Mouse (Mus musculus) liver, embryonic 15.5 days (tissue): Measurements from ENCODE around the gene Cutal. TPM values are rescaled to one million over a fixed set of nuclear protein-coding genes. Genes with fewer than 3 reads are reported as not detected.
"Not testable (repeated sequence)": the region's sequence is repeated elsewhere in the genome, so short reads cannot be mapped to it uniquely, and the experiment has no call there.

Source experiments
- ATAC-seq: fragments of 200-750 bp; cut with Nextera tagmentation; 2 replicates; pipeline ENCODE4 v1.8.0; 2017; ENCODE audit warnings: moderate number of reproducible peaks, mild to moderate bottlenecking, moderate library complexity; ENCODE audit not compliant: insufficient read depth
- H3K27ac ChIP-seq: fragments of 300-500 bp; sonication (generic); replicated peaks from 2 replicates; pipeline ENCODE4 v1.5.1; 2015; ENCODE audit warnings: mild to moderate bottlenecking, inconsistent platforms
- H3K27me3 ChIP-seq: fragments of 300-500 bp; sonication (generic); 2 replicates; pipeline ENCODE4 v1.6.1; 2015; ENCODE audit warnings: mild to moderate bottlenecking, inconsistent platforms
- H3K36me3 ChIP-seq: fragments of 300-500 bp; sonication (generic); replicated peaks from 2 replicates; pipeline ENCODE4 v1.6.1; 2015; ENCODE audit warnings: moderate library complexity, mild to moderate bottlenecking, inconsistent platforms
- H3K4me1 ChIP-seq: fragments of 300-500 bp; sonication (generic); replicated peaks from 2 replicates; pipeline ENCODE4 v1.6.1; 2015; ENCODE audit warnings: inconsistent platforms
- H3K4me2 ChIP-seq: fragments of 300-500 bp; sonication (generic); 2 replicates; pipeline ENCODE4 v1.6.1; 2015; ENCODE audit warnings: moderate library complexity, mild to moderate bottlenecking, inconsistent platforms
- H3K4me3 ChIP-seq: fragments of 300-500 bp; sonication (generic); replicated peaks from 2 replicates; pipeline ENCODE4 v1.5.1; 2015; ENCODE audit warnings: mild to moderate bottlenecking, inconsistent platforms
- H3K9ac ChIP-seq: fragments of 300-500 bp; sonication (generic); 2 replicates; pipeline ENCODE4 v1.6.1; 2015; ENCODE audit warnings: moderate library complexity, mild to moderate bottlenecking, inconsistent platforms
- H3K9me3 ChIP-seq: fragments of 300-500 bp; sonication (generic); replicated peaks from 2 replicates; pipeline ENCODE4 v1.6.1; 2016; ENCODE audit warnings: inconsistent platforms
- WGBS: fragments of 180-500 bp; shearing (Covaris S2); methylation state at CpG from one replicate; pipeline ENCODE4 v1.1.7; 2015; ENCODE audit warnings: mixed read lengths; ENCODE audit not compliant: insufficient replicate concordance; 5-methylcytosine and 5-hydroxymethylcytosine counted together
- polyA plus RNA-seq: library from polyadenylated mRNA; unstranded; fragments of >200 nt; fragmentation: Nextera tagmentation; extraction: Ambion mirVana; gene quantifications from 2 replicates; pipeline ENCODE4 v1.2.1, GENCODE M21; 2015

Gene Cutal
- polyA plus RNA-seq = 8.2 and 8.4 TPM in 2 replicates

- Histone ChIP-seq H3K9ac (peak within 1 kb of the TSS; percentile 42), H3K9me3 (no peaks in the 10 kb centered on the region), H3K27me3 (peaks cover 57% of the 10 kb centered on the region), H3K36me3 (no peaks in the 10 kb centered on the region), H3K4me2 (peak within 1 kb of the TSS; percentile 41), H3K4me3 (peak within 1 kb of the TSS; percentile 48), H3K27ac (peak within 1 kb of the TSS; percentile 55), H3K4me1 (peaks cover 20% of the 10 kb centered on the region)
- ATAC-seq = no peak
- 17% methylated on average over 14 of the region's 14 CpGs for WGBS
These were observed at the start of gene Cutal for GRCm38 (mm10) chr2:34874271-34874670. TSS of gene Cutal (plus strand) at chr2:34874396.

- Histone ChIP-seq H3K36me3 (peaks cover 20% of the 10 kb centered on the region), H3K9ac (peak within 1 kb of the TSS; percentile 96), H3K9me3 (no peaks in the 10 kb centered on the region), H3K27me3 (no peaks in the 10 kb centered on the region; the same call in 1 of the 2 replicates), H3K4me2 (peak within 1 kb of the TSS; percentile 88), H3K27ac (peak within 1 kb of the TSS; percentile 94), H3K4me3 (peak within 1 kb of the TSS; percentile 95), H3K4me1 (peaks cover 54% of the 10 kb centered on the region)
- ATAC-seq = peak; percentile 93
- WGBS = under 1% methylated on average over 56 of the region's 57 CpGs
These were observed 48.3 kb upstream of the Cutal start, which contains the start of gene Fbxw2 for GRCm38 (mm10) chr2:34825827-34826459. TSS of gene Fbxw2 (minus strand) at chr2:34826311.

GRCm38 (mm10) chr2:34826460-34827231 is 47.5 kb upstream of the Cutal start:
- H3K36me3 ChIP-seq = peaks cover 16% of the 10 kb centered on the region
- peak overlapping the region; percentile 95 for H3K4me3 ChIP-seq
- no peaks in the 10 kb centered on the region; the same call in 1 of the 2 replicates for H3K27me3 ChIP-seq
- H3K9ac ChIP-seq = peak overlapping the region; percentile 96
- H3K4me1 ChIP-seq = peaks cover 50% of the 10 kb centered on the region
- H3K9me3 ChIP-seq = no peaks in the 10 kb centered on the region
- 35% methylated on average over 20 of the region's 21 CpGs for WGBS
- peak overlapping the region; percentile 94 for H3K27ac ChIP-seq
- no peak for ATAC-seq
- peak overlapping the region; percentile 88 for H3K4me2 ChIP-seq

- 64% methylated on average over 4 of the region's 4 CpGs for WGBS
- H3K9ac ChIP-seq = no peak overlapping the region
- ATAC-seq = no peak
- H3K4me1 ChIP-seq = peaks cover 41% of the 10 kb centered on the region
- peaks cover 6% of the 10 kb centered on the region for H3K36me3 ChIP-seq
- H3K27me3 ChIP-seq = no peaks in the 10 kb centered on the region; the same call in 1 of the 2 replicates
- no peaks in the 10 kb centered on the region for H3K9me3 ChIP-seq
- no peak overlapping the region for H3K4me3 ChIP-seq
- H3K27ac ChIP-seq = peak overlapping the region; percentile 70
- peak overlapping the region; percentile 23; the same call in 1 of the 2 replicates for H3K4me2 ChIP-seq
These were observed 46.6 kb upstream of the Cutal start for GRCm38 (mm10) chr2:34827591-34827990.

- H3K9me3 ChIP-seq = no peaks in the 10 kb centered on the region
- H3K4me3 ChIP-seq = no peak overlapping the region
- peak overlapping the region; percentile 70 for H3K27ac ChIP-seq
- 58% methylated on average over 1 of the region's 1 CpGs for WGBS
- H3K4me1 ChIP-seq = peaks cover 38% of the 10 kb centered on the region
- no peak overlapping the region for H3K9ac ChIP-seq
- peak overlapping the region; percentile 23; the same call in 1 of the 2 replicates for H3K4me2 ChIP-seq
- H3K36me3 ChIP-seq = 0 out of 2 replicates have a peak, but pooled peaks cover 3% of the 10 kb centered on the region
- ATAC-seq = peak; percentile 23
- no peaks in the 10 kb centered on the region; the same call in 1 of the 2 replicates for H3K27me3 ChIP-seq
These were observed 46.2 kb upstream of the Cutal start for GRCm38 (mm10) chr2:34828026-34828425.

DNA sequence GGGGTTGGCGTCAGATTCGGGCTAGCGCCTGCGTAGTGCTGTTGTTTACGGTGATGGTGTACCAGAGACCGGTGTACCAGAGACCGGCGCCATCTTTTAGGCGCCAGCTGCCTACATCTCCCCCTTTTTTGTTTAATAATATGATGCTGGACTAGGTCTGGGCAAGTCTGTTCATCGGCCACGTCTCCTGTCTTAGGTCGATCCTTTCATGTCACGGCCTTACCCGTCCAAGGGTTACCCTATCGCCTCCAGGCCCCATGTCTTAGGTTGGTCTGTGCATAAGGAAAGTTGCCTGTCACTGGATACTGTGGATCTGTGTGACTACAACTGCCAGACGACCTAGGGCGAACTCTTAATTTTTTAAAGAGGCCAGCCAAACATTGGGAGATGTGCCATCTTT is 44.1 kb upstream of the Cutal start:
- H3K27ac ChIP-seq, H3K9ac ChIP-seq, H3K36me3 ChIP-seq, H3K27me3 ChIP-seq, H3K4me2 ChIP-seq, H3K9me3 ChIP-seq, H3K4me3 ChIP-seq, ATAC-seq: not testable (repeated sequence)
- peaks cover 19% of the 10 kb centered on the region for H3K4me1 ChIP-seq
- WGBS = 85% methylated on average over 17 of the region's 17 CpGs

- not testable (repeated sequence) for H3K27me3 ChIP-seq, H3K27ac ChIP-seq, H3K36me3 ChIP-seq, ATAC-seq, H3K9ac ChIP-seq, H3K4me1 ChIP-seq, H3K4me2 ChIP-seq, H3K9me3 ChIP-seq, H3K4me3 ChIP-seq
- WGBS = 49% methylated on average over 11 of the region's 11 CpGs
These were observed 41.3 kb upstream of the Cutal start, which contains the start of gene Gm34653 for GRCm38 (mm10) chr2:34832766-34833457. TSS of gene Gm34653 (plus strand) at chr2:34833007.

DNA sequence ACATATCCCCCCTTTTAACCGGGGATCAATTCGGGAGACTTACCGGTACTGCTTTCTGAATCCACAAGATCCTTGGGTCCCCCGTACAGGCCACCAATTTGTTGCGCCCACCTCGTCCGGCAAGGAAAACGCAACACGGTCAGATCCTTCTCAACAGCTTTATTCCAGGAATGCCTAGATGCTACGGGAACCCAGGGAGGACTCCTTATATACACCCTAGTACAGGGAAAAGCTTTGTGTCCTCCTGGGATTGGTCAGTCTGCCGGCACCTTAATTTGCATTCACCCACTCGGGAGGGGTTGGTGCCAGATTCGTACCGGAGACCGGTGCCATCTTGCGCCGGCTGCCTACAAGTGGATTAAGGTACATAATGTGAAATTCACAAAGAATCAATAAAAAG is 40.6 kb upstream of the Cutal start:
- no peak for ATAC-seq
- no peak overlapping the region for H3K4me2 ChIP-seq
- H3K4me1 ChIP-seq = no peaks in the 10 kb centered on the region
- H3K9ac ChIP-seq = no peak overlapping the region
- no peak overlapping the region for H3K27ac ChIP-seq
- H3K4me3 ChIP-seq = no peak overlapping the region
- peaks cover 3% of the 10 kb centered on the region; the same call in 1 of the 2 replicates for H3K27me3 ChIP-seq
- H3K36me3 ChIP-seq = no peaks in the 10 kb centered on the region
- no peaks in the 10 kb centered on the region for H3K9me3 ChIP-seq
- WGBS = 78% methylated on average over 17 of the region's 17 CpGs

DNA sequence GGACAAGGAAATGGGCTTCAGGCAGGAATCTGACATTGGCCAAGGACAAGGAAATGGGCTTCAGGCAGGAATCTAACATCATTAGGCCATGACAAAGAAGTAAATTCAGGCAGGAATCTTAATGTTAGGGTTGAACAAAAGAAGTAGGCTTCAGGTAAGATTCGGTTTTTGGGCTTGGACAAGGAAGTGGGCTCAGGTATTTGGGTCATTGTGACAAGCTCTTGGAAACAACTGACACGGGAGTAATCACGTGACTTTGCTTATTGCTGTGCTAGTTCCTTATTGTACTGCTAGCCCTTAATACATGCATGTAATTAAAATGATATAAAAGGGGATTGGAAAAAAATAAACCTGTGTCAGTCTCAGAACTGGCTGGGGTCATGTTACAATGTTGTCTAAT is 38.5 kb upstream of the Cutal start:
- WGBS = 55% methylated on average over 3 of the region's 3 CpGs
- Histone ChIP-seq H3K4me1 (no peaks in the 10 kb centered on the region), H3K27ac (no peak overlapping the region), H3K9ac (no peak overlapping the region), H3K9me3 (no peaks in the 10 kb centered on the region), H3K36me3 (no peaks in the 10 kb centered on the region), H3K4me3 (no peak overlapping the region), H3K4me2 (no peak overlapping the region), H3K27me3 (peaks cover 3% of the 10 kb centered on the region; the same call in 1 of the 2 replicates)
- ATAC-seq = no peak

GRCm38 (mm10) chr2:34840143-34840542 is 34.1 kb upstream of the Cutal start:
- not testable (repeated sequence) for H3K4me1 ChIP-seq, H3K9ac ChIP-seq, H3K27ac ChIP-seq, ATAC-seq, H3K9me3 ChIP-seq, H3K27me3 ChIP-seq, H3K4me2 ChIP-seq, H3K36me3 ChIP-seq, H3K4me3 ChIP-seq
- whole genome bisulfite sequencing = 65% methylated on average over 5 of the region's 5 CpGs

- H3K27me3 ChIP-seq = no peaks in the 10 kb centered on the region
- no peaks in the 10 kb centered on the region for H3K36me3 ChIP-seq
- H3K4me3 ChIP-seq = no peak overlapping the region
- H3K27ac ChIP-seq = no peak overlapping the region
- H3K4me2 ChIP-seq = no peak overlapping the region
- H3K9me3 ChIP-seq = no peaks in the 10 kb centered on the region
- no peak for ATAC-seq
- WGBS = 85% methylated on average over 8 of the region's 8 CpGs
- H3K4me1 ChIP-seq = no peaks in the 10 kb centered on the region
- no peak overlapping the region for H3K9ac ChIP-seq
These were observed 32.5 kb upstream of the Cutal start for GRCm38 (mm10) chr2:34841706-34842105.
